Mouse (Mus musculus) thymus, adult 2 months (tissue): ENCODE measurements around the gene Cd8a. TPM values are rescaled to one million over a fixed set of nuclear protein-coding genes. Genes with fewer than 3 reads are reported as not detected.

Experiments
- DNase-seq: peaks from one replicate; pipeline ENCODE4 v3.0.0; 2021
- H3K27ac ChIP-seq: fragments of 200-500 bp; 2 replicates; pipeline ENCODE4 v1.5.1; 2012; ENCODE audit warnings: low read length, control low read depth; ENCODE audit not compliant: control insufficient read depth, insufficient read depth
- H3K27me3 ChIP-seq: fragments of 200-500 bp; 2 replicates; pipeline ENCODE4 v1.6.1; 2012; ENCODE audit warnings: mild to moderate bottlenecking, low read length, moderate library complexity, mixed read lengths; ENCODE audit not compliant: control insufficient read depth, insufficient read depth
- H3K36me3 ChIP-seq: fragments of 200-500 bp; 2 replicates; pipeline ENCODE4 v1.6.1; 2012; ENCODE audit warnings: mild to moderate bottlenecking, low read length, moderate library complexity; ENCODE audit not compliant: control insufficient read depth, insufficient read depth
- H3K4me1 ChIP-seq: fragments of 200-500 bp; replicated peaks from 2 replicates; pipeline ENCODE4 v1.6.1; 2012; ENCODE audit warnings: low read length; ENCODE audit not compliant: control insufficient read depth, insufficient read depth
- H3K4me3 ChIP-seq: fragments of 200-500 bp; 2 replicates; pipeline ENCODE4 v1.5.1; 2012; ENCODE audit warnings: mild to moderate bottlenecking, low read length, control low read depth, moderate library complexity; ENCODE audit not compliant: control insufficient read depth, insufficient read depth
- CTCF ChIP-seq: fragments of 200-500 bp; IDR thresholded peaks from 2 replicates; pipeline ENCODE4 v1.5.1; 2012; ENCODE audit warnings: mild to moderate bottlenecking, control low read depth, low read length, moderate library complexity, borderline replicate concordance; ENCODE audit not compliant: control insufficient read depth, poor library complexity, insufficient read depth; ENCODE audit errors: extremely low read depth
- POLR2A ChIP-seq: fragments of 200-500 bp; IDR thresholded peaks from 2 replicates; pipeline ENCODE4 v1.6.1; 2012; ENCODE audit warnings: mild to moderate bottlenecking, low read length, control low read depth, moderate library complexity; ENCODE audit not compliant: control insufficient read depth, poor library complexity, insufficient read depth; ENCODE audit errors: extremely low read depth
- WGBS: fragments of 180-500 bp; shearing (Covaris S2); methylation state at CpG from one replicate; pipeline ENCODE4 v1.1.7; 2018; 5-methylcytosine and 5-hydroxymethylcytosine counted together
- polyA plus RNA-seq: library from polyadenylated mRNA; depleted of rRNA; stranded (reverse); fragments of >200 nt; gene quantifications from 2 replicates; pipeline ENCODE4 v1.2.3, GENCODE M21; 2012

Cd8a gene
- polyA plus RNA-seq, 1 experiment: 918 TPM

DNA sequence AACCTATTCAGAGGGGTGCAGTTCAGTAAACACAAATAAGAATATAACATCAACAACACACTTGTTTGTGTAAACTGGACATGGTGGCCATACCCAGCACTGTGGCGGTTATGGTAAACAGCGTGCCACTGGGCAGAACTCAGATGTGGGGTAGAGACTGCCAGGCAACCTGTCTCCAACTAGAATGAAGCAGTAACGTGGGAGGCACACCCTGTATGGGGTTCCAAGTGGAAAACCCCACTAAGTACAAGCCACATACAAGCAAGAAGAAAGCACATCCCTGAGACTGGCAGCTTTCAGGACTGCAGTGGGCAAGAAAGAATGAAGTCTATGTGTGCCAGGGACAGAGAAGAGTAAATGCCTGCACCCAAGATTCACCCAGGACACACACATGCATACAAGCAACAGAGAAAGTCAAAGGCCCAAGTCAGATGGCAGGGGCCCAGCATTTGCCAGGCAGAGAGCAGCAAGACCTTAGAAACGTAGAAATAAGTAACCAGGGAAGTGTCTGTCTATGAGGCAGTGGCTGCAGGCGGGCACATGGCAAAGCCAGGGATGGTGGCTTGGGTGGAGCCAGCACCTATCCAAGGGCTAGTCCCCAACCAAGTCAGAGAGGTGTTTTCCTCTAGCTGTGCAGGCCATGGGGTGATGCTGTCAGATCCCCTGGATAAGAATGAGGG is 1.0 kb upstream of the Cd8a start:
- Histone ChIP-seq H3K4me1 (peaks cover 17% of the 10 kb centered on the region), H3K4me3 (peak overlapping the region; percentile 40), H3K36me3 (peaks cover 28% of the 10 kb centered on the region), H3K27ac (peak overlapping the region; percentile 97), H3K27me3 (no peaks in the 10 kb centered on the region)
- WGBS: 71% methylated on average over 5 of the region's 5 CpGs
- DNase-seq: no peak
- TF ChIP-seq POLR2A: no peak
- TF ChIP-seq CTCF: no peak

- Histone ChIP-seq H3K36me3 (peaks cover 43% of the 10 kb centered on the region), H3K4me3 (peak overlapping the region; percentile 85), H3K27me3 (no peaks in the 10 kb centered on the region), H3K4me1 (peaks cover 24% of the 10 kb centered on the region), H3K27ac (peak overlapping the region; percentile 96)
- TF ChIP-seq POLR2A (no peak; the same call in 1 of the 2 replicates), CTCF (no peak)
- 79% methylated on average over 19 of the region's 19 CpGs for WGBS
- peak; percentile 52 for DNase-seq
These were observed 1.1 kb downstream of the Cd8a start for GRCm38 (mm10) chr6:71374311-71374829.

DNA sequence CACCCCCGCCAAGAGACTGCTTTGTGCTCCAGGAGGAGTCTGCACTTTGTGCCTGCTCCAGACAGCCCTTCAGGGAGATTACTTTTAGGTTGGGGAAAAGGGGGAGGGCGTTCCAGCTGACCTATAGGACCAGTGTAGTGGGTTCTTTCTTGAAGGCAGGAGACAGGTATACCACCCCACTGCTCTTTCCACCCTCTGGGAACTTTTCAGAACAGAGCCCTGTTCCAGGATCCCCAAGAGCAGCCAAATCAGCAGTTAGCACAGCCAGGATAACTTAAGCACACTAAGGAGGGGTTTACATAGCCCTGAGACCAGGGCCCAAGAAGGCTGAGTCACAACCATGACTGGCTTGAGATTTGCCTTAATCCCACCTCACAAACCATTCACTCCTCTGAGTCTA is 1.7 kb downstream of the Cd8a start:
- Histone ChIP-seq H3K4me1 (peaks cover 24% of the 10 kb centered on the region), H3K27me3 (no peaks in the 10 kb centered on the region), H3K27ac (peak overlapping the region; percentile 96), H3K4me3 (peak overlapping the region; percentile 85), H3K36me3 (peaks cover 49% of the 10 kb centered on the region)
- TF ChIP-seq CTCF (no peak), POLR2A (no peak)
- peak; percentile 49 for DNase-seq
- 73% methylated on average over 2 of the region's 2 CpGs for WGBS

DNA sequence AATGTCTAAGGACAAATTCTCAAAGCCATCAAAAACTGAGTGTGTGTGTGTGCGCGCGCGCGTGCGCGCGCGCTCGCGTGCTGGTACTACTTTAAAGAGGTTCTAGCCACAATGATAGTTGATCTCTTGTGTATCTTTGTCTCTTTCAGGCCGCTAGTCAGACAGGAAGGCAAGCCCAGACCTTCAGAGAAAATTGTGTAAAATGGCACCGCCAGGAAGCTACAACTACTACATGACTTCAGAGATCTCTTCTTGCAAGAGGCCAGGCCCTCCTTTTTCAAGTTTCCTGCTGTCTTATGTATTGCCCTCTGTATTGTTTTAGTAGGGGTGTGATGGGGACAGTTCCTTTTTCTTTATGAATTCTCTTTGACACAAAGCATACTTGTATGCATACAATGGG is 3.5 kb downstream of the Cd8a start:
- peak overlapping the region; percentile 96 for H3K27ac ChIP-seq
- H3K4me1 ChIP-seq: peaks cover 28% of the 10 kb centered on the region
- 76% methylated on average over 13 of the region's 13 CpGs for WGBS
- no peak for TF ChIP-seq CTCF
- TF ChIP-seq POLR2A: no peak
- peaks cover 49% of the 10 kb centered on the region for H3K36me3 ChIP-seq
- no peaks in the 10 kb centered on the region for H3K27me3 ChIP-seq
- peak; percentile 46 for DNase-seq
- peak overlapping the region; percentile 85 for H3K4me3 ChIP-seq

DNA sequence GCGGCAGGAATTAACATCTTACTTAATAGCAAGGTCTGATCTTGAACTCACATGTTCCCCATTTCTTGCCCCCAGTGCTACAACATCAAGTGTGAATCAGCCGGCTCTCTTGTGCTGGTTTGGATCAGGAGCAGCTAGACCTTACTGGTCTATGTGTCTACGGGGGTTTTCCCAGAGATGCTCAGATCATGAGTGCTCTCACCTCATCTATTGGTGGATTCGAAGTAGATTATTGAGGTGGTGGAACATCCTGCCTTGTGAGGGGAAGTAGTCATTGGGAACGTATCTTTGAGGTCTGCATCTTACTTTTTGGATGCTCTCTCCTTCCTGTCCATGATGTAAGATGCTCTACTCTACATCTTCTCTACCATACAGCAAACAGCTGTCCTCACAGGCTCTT is 8.4 kb downstream of the Cd8a start:
- Histone ChIP-seq H3K36me3 (peaks cover 26% of the 10 kb centered on the region), H3K4me1 (peaks cover 19% of the 10 kb centered on the region), H3K4me3 (no peak overlapping the region), H3K27me3 (no peaks in the 10 kb centered on the region), H3K27ac (no peak overlapping the region)
- 84% methylated on average over 5 of the region's 5 CpGs for WGBS
- no peak for TF ChIP-seq POLR2A
- no peak for TF ChIP-seq CTCF
- no peak for DNase-seq

- 70% methylated on average over 2 of the region's 2 CpGs for WGBS
- Histone ChIP-seq H3K4me1 (peaks cover 25% of the 10 kb centered on the region), H3K27me3 (no peaks in the 10 kb centered on the region), H3K4me3 (no peak overlapping the region), H3K27ac (no peak overlapping the region), H3K36me3 (peaks cover 55% of the 10 kb centered on the region)
- no peak for DNase-seq
- no peak for TF ChIP-seq CTCF
- no peak for TF ChIP-seq POLR2A
These were observed 17.3 kb downstream of the Cd8a start for GRCm38 (mm10) chr6:71390496-71390895.

DNA sequence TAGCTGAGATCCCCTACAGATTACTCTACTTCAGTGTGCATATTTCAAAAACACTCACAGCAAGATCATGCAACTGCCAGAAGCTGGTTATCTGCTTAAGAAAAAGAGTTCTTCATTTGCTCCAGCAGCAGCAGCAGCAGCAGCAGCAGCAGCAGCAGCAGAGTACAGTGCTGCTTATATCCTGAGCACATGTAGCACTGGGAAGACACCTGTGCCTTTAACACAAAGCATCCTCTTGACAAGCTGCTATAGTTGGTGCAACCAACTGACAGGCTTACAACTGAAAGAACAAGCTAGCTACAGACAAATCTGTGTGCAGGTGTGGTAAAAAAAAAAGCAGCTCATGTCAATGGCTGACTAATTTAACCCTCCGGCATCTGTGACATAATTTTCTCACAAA is 22.8 kb downstream of the Cd8a start:
- Histone ChIP-seq H3K27me3 (no peaks in the 10 kb centered on the region), H3K4me1 (peaks cover 21% of the 10 kb centered on the region), H3K36me3 (peaks cover 55% of the 10 kb centered on the region), H3K27ac (peak overlapping the region; percentile 94), H3K4me3 (peak overlapping the region; percentile 28; the same call in 1 of the 2 replicates)
- peak; percentile 68 for DNase-seq
- TF ChIP-seq CTCF: no peak
- no peak for TF ChIP-seq POLR2A
- 13% methylated on average over 1 of the region's 1 CpGs for WGBS
